Mouse (Mus musculus) thymus, postnatal 0 days (tissue): ENCODE results near the gene Dtnbp1. TPM values are rescaled to one million over a fixed set of nuclear protein-coding genes. Genes with fewer than 3 reads are reported as not detected.

Source experiments
- DNase-seq: peaks from one replicate; pipeline ENCODE4 v3.0.0-alpha.2; 2015; ENCODE audit warnings: low spot score
- polyA plus RNA-seq: library from polyadenylated mRNA; unstranded; fragments of >200 nt; fragmentation: Nextera tagmentation; extraction: Ambion mirVana; gene quantifications from 2 replicates; pipeline ENCODE4 v1.2.1, GENCODE M21; 2015

Dtnbp1 gene
- polyA plus RNA-seq, 1 experiment from 2014 or later, result 88.5 TPM

DNA sequence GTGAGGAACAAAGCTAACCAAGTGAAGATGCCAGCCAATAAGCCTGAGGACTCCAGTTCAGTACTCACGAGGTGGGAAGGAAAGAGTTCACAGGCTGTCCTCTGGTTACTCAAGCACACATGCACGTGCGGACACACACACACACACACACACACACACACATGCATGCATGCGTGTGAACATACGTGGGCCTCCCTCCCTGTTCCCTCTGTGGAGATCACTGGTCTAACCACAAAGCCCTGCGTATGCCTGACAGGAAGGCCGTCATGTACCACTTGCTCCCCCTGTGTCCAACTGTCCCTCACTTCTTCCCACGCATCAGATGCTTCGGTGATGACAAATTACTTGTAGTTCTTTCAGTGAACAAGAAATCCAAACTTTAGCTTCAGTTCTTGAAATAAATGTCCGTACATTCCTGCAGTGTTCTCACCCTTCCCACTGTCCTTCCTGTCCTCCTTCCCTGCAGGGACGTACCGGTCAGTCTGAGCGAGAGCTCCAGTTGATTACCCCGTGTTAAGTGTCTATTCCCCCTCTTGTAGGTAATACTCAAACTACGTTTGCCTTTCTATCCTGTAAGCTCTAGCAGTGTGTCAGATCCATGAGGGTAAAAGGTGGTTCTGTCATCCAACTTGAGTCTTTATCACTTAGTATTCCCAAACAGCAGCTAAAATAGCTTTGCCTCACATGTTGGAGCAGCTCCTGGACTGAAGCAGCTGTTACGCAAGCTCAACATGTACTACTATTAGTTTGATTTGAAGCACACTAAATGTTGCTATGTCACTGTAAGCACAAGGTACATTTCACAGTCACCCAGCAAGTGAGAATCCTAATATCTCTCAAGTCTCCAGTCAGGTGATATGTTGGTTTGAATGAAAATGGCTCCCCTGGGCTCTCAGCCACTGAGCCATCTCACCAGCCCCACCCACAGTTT, 53.4 kb downstream of the Dtnbp1 start:
- DNase-seq, result peak; percentile 5

DNA sequence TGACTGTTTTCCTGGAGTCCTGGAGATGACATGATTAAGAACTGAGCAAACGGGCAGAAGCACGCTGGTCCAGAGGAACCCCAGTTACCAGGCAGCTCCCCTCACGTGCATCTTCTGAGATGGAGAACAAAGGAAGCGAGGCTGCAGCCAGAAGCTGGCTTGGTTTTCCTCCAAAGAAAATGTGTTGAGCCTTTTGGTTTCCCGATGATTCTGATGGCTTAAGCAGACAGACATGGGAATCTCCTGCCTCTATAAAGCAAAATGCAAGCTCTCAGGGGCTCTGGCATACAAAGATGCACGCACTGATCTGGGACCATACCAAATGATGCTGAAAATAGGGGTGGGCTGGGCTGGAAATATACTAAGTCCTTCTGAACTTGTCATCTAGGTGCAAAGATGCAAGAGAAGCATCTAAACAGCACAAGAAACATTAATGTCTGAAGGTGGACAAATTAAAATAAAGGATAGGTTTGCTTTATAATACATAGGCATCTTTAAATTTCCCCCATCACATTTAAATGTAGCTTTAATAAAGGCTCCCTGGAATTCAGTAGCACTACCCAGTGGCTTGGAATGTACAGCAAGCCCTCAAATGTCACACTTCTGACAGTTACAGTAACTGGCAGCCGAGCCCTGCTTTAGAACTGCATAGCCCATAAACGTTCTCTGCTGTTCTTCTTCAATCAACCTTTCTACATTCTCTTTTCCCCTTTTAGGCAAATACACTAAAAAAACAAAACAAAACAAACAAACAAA, 54.9 kb downstream of the Dtnbp1 start:
- DNase-seq, result no peak

DNA sequence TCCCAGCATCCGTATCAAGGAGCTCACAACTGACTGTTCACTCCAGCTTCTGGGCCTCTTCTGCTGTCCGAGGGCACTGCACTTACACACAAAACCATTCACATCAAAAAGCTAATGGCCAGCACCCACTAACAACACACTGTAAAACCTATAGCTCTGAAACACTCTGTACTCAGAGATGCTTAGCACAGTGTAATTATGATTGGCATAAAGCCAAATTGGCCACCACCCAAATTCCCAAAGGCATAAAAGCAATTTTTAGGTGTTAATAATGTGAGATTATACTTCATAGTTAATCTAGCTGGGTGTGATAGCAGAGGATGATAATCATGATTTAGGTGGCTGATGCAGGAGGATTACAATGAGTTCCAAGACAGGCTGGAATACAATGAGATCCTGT, 58.3 kb downstream of the Dtnbp1 start:
- DNase-seq, result no peak

DNA sequence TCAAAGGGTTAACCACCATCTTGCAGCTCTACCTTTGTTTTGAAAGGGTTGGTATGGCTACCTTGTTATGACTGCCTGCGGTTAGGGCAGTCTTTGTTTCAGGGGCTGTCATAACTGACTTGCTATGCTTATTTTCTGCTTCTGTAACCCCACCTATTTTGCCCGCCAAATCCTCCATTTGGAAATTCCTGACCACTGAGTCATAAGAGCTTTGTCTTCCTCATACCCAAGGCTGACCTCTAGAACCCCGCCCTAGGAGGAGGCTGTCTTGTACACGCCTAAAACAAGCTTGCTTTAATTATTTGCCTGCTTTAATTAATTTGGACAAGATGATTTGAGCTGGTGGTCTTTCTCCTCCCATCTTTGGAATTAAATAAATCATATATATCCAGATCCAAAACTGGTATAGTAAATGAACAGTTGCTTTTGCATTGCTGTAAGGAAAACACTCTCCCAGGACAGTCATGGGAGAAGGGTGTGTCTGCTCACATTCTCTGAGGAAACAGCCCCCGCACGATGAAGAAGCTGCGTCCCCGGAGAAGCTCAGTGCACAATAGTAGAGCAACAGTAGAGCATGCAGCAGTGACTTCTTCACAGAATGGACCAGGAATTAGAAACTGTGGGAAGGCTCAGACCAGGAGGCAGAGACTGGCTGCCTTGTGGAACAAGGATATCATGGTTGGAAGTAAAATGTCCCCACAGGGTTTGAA, 62.5 kb downstream of the Dtnbp1 start:
- no peak for DNase-seq

DNA sequence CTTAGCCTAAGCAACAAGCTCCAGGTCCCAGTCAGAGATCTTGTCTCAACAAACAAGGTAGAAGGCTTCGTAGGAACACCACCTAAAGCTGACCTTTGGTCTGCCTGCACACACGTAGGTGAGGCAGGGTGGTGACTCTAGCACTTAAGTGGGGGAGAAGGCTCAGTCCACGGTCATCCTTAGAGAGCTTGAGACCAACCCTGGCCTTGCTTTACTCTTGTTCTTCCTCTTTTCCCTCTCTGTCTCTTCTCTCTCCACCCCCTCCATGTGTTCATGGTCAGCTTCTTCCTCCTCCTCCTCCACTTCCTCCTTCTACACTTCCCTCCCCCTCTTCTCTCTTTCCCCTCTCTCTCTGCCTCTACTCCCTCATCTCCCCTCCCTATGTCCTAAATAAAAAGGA, 64.3 kb downstream of the Dtnbp1 start:
- DNase-seq, result no peak

DNA sequence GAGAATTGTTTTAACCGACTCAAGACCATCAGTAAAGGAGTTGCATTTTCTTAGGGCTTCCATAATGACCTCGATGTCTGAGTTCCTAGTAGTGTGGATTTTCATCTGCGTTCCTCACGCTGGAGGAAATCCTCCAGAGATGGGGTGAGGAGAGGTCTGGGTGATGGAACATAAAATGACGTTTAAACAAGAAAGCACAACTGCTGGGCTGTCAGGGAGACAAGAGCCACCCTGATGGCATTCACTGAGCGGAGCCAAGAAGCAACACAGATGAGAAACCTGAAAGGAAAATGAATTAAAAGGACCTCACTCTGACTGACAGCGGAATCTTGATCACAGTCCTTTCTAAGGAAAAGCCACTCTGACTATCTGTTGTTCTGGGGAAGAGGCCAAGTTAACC, 68.4 kb downstream of the Dtnbp1 start:
- no peak for DNase-seq

DNA sequence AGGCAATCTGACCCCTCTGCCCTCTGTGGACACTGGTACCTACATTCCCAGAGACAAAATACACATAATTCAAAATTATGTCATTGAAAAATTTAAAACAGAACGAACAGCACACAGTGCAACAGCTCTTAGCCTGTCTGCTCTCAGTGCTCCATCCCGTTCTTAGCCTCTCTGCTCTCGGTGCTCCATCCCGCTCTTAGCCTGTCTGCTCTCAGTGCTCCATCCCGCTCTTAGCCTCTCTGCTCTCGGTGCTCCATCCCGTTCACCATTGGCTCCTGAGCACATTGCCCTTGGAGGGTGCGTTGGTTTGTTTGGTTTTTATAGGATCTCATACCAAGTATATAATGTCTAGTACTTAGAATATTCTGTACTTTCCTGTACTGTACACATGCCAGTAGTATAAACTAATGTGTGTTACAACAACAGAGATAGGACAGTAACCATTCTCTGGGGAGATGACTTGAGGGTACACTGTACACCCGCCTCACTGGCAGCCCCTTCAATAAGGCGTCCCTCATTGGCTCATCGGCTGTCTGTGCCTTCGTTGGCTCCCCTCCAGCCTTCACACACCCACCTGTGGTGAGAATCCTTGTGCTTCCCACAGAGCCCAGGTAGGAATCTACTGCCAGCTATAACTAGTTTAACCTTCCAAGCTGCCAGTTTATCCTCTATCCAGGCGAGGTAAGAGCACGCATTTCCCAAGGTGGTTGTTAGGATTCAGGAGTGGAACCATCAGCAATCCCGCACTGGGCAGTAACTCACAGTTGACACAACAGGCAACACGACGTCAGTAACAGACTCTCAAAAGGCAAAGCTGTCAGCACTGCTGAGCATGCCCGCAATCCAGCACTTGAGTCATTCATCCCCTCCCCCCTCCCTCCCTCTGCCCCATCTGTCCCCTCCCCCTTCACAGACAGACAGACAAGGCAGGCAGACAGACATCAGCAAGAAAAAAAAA, 69.4 kb downstream of the Dtnbp1 start:
- no peak for DNase-seq

DNA sequence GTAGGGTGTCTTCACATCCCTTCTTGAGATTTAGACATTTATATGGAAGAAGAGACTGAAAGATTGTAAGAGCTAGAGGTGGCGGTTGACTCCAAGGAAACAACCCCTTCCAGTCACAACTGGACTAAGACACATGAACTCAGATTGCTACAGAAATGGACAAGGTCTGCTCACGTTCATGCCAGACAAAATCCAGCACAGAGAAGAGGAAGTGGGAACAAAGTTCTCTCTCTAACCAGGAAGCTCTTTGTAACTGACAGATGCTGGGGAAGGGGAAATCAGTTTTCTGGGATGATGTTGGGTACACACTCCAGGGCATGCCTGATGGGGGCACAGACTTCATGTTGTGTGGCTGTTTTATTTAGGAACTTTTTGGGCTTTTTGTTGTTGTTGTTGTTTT, 75.6 kb downstream of the Dtnbp1 start:
- DNase-seq, result no peak

DNA sequence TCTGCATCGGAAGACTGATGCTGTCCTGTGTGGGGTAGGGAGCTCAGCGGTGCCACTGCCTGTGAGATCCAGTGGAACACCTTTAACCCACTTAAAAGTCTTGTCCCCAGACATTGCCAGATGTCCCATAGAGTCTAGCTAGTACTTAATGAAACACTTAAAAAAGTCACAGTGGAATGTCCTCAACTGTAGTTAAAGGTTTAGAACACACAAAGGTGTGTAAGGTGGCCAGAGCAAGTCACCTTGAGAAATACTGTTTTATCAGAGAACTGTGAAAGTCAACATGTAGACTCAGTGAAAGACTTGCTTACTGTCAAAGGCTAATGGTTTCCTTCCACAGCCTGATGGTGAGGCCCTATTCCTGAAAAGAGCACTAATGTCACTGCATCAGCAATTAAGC, 76.8 kb downstream of the Dtnbp1 start:
- no peak for DNase-seq

DNA sequence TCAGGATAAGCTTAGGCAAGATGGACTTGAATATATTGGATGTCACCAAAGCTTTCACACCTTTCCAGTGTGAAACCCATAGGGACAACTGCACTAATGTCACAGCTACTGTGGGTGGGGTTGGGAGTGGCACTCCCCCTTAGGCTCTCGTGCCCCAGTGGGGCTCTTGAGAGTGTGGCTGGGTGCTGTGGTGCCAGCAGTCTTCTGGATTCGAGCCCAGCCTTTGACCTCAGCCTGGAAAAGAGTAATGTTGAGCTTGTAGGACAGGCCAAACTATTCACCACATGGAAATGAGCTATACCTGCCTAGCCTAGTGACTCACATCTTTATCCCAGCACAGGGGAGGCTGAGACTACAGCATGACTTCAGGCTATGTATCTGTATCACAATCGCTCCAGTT, 77.9 kb downstream of the Dtnbp1 start:
- no peak for DNase-seq

DNA sequence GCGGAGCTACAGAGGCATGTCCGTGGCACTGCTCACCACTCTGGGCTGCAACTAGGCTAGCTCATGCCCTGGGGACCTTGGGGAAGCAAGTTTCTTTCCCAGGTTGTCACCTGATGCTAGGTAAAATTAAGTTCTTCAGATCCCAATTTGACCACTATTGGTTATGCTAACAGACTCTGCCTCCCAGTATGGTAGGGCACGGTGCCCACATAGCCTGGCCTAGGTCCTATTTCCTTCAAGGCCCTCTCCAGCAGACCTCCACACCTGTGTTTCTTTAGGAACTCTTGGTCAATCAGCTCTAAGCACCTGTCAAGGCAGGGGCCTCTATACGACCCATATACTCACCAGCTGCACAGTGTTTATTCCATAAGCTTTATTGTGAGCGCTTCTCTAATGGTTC, 80.2 kb downstream of the Dtnbp1 start:
- DNase-seq, result no peak

DNA sequence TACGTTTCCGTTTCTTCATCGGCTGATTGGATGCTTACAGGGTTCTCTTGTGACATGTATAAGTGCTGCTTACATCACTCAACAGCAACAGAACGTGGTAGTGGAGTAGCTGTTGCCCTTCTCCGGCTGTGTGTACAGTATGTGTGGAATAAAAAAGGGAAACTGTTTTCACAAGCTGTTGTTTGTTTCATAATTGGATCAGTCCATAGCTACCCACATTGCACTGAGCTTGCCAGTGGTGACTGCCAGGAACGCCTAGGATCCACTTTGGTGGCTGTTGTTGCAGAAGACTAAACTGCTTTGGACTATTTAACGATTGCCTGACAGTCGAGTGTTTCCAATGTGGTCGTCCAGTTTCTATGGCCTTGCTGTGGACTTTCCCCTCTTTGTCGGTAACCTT, 80.9 kb downstream of the Dtnbp1 start:
- DNase-seq, result no peak

DNA sequence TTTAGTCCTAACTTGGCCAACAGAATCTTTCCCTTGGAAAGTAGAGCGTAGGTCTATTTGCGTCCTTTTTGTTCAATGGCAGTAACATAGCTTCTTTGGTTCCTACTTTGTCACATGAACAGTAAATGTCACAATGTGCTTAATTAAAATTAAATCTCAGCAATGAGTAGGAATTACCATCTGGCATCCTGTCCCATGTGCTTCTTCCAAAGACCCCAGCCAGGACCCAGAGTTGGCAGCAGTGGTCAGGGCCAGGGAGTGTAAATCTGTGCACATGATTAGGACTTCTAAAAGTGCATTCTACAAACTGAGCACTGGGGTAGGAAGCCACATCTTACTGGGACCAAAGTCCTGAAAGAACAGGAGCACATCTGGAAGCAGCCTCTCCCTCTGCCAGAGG, 83.7 kb downstream of the Dtnbp1 start:
- no peak for DNase-seq

DNA sequence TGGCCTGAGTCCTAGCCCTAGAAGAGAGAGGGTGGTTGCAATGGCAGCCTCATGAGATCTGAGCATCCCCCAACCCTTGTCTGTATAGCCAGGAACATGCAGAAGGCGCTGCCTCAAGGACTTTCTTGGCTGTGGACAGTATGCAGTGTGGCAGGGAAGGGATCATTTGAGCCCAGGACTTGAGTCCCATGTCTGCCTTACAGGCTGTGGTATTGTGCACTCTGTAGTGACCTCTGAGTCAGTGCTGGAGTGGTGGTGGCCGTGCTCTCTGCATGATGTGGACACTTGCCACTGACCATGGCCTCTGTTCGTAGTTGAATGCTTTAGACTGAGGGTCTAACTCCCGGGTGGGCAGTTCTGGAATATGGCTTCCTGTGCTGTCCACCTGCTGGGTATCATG, 84.7 kb downstream of the Dtnbp1 start:
- DNase-seq, result no peak

DNA sequence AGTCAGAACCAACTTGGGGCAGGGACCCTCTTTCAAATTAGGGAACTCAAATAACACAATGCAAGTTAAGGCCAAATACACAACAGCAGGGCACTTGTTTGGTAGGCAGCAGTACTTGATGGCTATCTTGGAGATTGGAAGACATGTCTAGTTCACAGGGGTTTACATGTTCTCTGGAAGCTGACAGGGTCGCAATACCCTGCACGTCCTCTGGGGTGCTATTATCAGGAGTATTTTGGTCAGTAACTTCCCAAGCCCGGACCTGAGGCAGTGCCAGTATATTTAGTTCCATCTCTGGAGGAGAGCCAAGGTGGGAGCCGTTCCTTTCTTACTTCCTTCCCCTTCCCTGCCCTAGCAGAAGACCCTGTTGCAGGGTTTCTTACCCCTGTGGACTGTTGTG, 86.0 kb downstream of the Dtnbp1 start:
- no peak for DNase-seq

DNA sequence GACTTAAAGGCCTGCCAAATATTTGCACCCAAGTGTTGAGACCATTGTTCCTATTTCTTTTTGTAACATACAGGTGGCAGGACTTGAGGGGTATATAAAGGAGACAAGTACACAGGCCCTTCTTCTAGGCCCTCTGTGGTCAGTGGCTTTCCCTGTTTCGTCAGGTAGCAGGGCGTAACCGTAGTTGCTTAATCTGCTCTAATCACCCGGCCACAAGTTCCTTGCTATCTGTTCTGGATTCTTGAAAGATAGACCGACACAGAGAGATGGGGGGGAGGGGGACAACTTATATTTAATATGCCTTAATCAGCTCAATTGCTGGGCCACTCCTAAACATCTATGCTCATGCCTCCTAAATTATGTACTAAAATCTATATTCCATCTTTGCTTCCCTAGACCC, 86.6 kb downstream of the Dtnbp1 start:
- no peak for DNase-seq

DNA sequence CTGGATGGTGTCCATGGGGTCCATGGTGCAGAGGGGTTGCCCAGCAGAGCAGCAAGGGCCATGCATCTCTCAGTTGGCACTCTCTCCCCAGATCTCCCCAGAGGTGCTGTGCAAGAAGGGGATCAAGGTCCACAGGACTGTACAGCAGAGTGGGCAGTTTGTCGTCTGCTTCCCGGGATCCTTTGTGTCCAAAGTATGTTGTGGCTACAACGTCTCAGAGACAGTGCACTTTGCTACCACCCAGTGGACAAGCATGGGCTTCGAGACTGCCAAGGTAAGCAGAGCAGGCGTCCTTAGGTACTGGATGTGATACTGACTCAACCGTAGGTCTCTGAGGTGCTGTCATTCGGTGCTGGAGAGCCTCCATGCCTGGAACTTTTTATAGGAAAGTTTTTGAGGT, 88.4 kb downstream of the Dtnbp1 start:
- DNase-seq, result no peak

DNA sequence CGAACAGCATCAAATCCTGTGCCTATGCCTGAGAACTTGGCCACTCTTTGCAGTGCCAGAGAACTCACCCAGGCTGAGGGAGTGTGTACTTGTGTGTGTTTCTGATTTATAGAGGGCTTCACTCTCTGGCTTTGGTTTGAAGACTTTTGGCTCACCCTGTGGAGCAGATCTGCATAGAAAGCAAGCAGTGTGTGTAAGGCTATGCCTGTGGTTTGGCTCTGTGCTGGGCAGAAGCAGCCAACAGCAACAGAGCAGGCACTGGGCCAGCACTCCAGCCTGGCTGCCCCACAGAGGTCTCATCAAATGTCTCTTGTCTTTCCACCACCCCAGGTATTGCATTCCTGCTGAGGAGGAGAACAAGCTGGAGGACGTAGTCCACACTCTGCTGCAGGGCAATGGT, 89.1 kb downstream of the Dtnbp1 start:
- DNase-seq, result no peak

DNA sequence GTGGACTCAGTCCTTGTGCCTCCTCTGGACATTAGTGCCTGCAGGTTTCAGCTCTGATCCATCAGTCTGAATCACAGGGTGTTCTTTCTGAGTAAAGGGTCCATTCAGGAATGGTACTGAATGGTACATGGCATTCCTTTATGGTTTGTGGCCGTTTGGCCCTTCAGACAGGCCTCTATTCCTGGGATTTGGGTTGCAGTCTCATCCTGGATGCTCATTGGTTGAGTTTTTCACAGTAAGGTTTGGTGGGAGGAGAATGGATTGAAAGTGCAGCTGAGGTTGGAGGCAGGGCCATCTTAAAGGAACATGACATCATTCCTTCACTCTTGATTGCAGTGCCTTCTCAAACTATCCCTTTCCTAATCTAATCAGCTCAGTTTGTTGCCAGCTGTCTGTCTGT, 93.2 kb downstream of the Dtnbp1 start:
- DNase-seq, result no peak

DNA sequence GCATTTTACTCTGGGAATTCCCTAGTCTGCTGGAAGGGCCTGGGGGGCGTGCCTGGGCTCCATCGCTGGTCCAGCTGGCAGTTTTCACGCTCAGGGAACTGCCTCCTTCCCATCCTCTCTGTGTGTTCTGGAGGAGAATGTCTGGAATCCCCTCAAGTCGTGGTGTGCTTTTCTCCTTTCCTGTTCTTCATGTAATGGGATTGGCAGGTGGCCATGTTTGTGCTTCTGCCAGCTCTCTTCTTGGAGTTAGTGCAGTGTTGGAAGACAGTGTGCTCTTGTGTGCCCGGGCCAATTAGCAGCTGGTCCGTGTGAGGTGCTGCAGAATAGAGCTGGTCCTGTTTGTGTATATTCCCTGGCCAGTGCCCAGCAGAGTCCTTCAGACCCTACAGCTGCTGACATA, 94.2 kb downstream of the Dtnbp1 start:
- no peak for DNase-seq

DNA sequence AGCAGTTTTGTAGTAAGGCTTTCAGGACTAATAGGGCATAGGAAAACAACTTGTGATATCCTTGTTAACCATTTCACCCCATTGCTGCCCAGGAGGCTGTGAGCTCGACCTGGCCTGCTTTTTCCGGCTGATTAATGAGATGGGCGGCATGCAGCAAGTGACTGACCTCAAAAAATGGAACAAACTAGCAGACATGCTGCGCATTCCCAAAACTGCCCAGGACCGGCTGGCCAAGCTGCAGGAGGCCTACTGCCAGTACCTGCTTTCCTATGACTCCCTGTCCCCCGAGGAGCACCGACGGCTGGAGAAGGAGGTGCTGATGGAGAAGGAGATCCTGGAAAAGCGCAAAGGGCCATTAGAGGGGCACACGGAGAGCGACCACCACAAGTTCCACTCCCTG, 95.8 kb downstream of the Dtnbp1 start:
- no peak for DNase-seq
